Mouse (Mus musculus) heart, adult 2 months (tissue): ENCODE measurements around the gene Zbtb9.

Experiments
- CTCF ChIP-seq: fragments of 200-600 bp; IDR thresholded peaks from 2 replicates; pipeline ENCODE4 v1.8.1; 2022; ENCODE audit warnings: antibody characterized with exemption, mild to moderate bottlenecking, moderate library complexity
- EP300 ChIP-seq: fragments of 200-500 bp; IDR thresholded peaks from 2 replicates; pipeline ENCODE4 v1.6.1; 2011; ENCODE audit warnings: low read depth, low read length, control low read depth; ENCODE audit not compliant: insufficient read depth
- POLR2A ChIP-seq: fragments of 200-500 bp; IDR thresholded peaks from 2 replicates; pipeline ENCODE4 v1.6.1; 2011; ENCODE audit warnings: mild to moderate bottlenecking, low read depth, low read length, control low read depth; ENCODE audit not compliant: insufficient read depth

GRCm38 (mm10) chr17:26938731-26939130 lies 34.2 kb upstream of the Zbtb9 start:
- TF ChIP-seq POLR2A (no peak), EP300 (no peak), CTCF (no peak)
